ENCODE assay signal across 13 mouse cellular contexts in the genomic region with DNA sequence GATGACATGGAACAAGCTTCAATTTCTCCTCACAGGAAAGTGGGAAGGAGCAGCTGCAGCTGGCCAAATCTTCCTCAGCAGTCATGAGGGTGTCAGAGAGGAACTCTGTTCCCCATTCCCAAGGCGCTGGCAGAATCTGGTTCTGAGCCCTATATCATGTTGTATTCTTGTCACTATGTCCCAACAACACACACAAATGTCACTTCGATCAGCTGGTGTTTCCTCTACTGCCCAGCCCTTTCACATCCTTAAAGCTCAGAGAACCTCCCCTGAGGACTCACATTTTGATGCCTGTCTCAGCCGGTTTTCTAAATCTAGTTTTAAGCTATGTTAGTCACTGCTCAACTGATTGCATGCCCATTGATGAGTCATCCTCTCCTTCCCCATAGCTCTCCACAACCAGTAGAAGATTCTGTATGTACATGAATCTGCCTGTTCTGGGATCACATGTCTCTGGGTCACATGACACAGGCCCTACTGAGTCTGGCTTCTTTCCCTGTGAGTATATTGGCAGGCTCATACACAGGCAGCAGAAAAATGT. TPM values are rescaled to one million over a fixed set of nuclear protein-coding genes. Genes with fewer than 3 reads are reported as not detected.
A peak's percentile ranks its signal among the peaks of the same experiment; 100 is the strongest.
DNase-seq lines count a peak whose midpoint lies in the region; TF ChIP-seq lines count a peak whose summit lies in the region.
"Had no signal": no experiment of that assay in that cellular context is flagged by ENCODE, and none has a peak within 500 bp of the region (broad histone marks: within the 10 kb centered on the region; RNA-seq: fewer than 3 reads in every experiment).

No protein-coding gene starts in this region.

- H3K36me3 ChIP-seq in heart, adult 2 months (ENCODE audit: control insufficient read depth, insufficient read depth, low read length) = no peaks in the 10 kb centered on the region
- H3K36me3 ChIP-seq: limb, embryonic 15.5 days had no signal

- no peak for TF ChIP-seq EP300 in heart, adult 2 months (IDR thresholded peaks at IDR 0.05; ENCODE audit: insufficient read depth, low read depth, low read length)

- H3K4me1 ChIP-seq in heart, adult 2 months (ENCODE audit: control insufficient read depth, insufficient read depth, low read length) = no peaks in the 10 kb centered on the region
- H3K4me1 ChIP-seq: limb, embryonic 15.5 days had no signal

- no peak overlapping the region for H3K9ac ChIP-seq in heart, adult 2 months (ENCODE audit: low read depth, low read length)
- H3K9ac ChIP-seq: limb, embryonic 15.5 days had no signal

- DNase-seq in heart, adult 11 months = peak; percentile 88
- DNase-seq in heart, adult 2 months = no peak
- DNase-seq in urinary bladder, postnatal 14 days (ENCODE audit: low spot score) = peak; percentile 26
- DNase-seq in urinary bladder, postnatal 10 days (ENCODE audit: low spot score) = no peak
- DNase-seq in left cerebral cortex, postnatal 36 days (ENCODE audit: low spot score in 2 of 2) = peak; percentile 11 to 15
- DNase-seq in telencephalon, adult 2 months (ENCODE audit: low read depth, low spot score) = peak; percentile 39
- no peak for DNase-seq in layer of hippocampus, postnatal 25 days (ENCODE audit: extremely low spot score in 1 of 2, low spot score in 1 of 2)
- no peak for DNase-seq in T-cell, adult 2 months (ENCODE audit: low spot score)
- DNase-seq: adrenal gland, postnatal 10 days; gastrocnemius, postnatal 14 days; kidney, adult 9 months had no signal

- no peak for TF ChIP-seq POLR2A in heart, adult 2 months (IDR thresholded peaks at IDR 0.05; ENCODE audit: insufficient read depth, low read depth, low read length)

- no peak for TF ChIP-seq CTCF in heart, adult 2 months (IDR thresholded peaks at IDR 0.05)

- H3K79me2 ChIP-seq in heart, adult 2 months (replicated peaks; ENCODE audit: control insufficient read depth, insufficient read depth, low read length) = no peaks in the 10 kb centered on the region

- 36% methylated on average over 3 of the region's 3 CpGs for WGBS in heart, adult 2 months

- intact Hi-C loops in heart, adult 2 months (cut with DNase I) = no loop called here
- intact Hi-C loops in left cerebral cortex, postnatal 36 days (cut with DNase I) = no loop called here

- no peak overlapping the region for H3K27ac ChIP-seq in heart, adult 2 months
- H3K27ac ChIP-seq: limb, embryonic 15.5 days had no signal

- H3K4me3 ChIP-seq in heart, adult 2 months = no peak overlapping the region
- H3K4me3 ChIP-seq: limb, embryonic 15.5 days had no signal

- no peaks in the 10 kb centered on the region for H3K27me3 ChIP-seq in heart, adult 2 months (ENCODE audit: control insufficient read depth, insufficient read depth, low read length)
- H3K27me3 ChIP-seq: limb, embryonic 15.5 days had no signal

RNA-seq across cellular contexts. Expression of a gene that starts 28.2 kb away (rescaled TPM):
- total RNA-seq in heart, adult 2 months (2021) = under 1 TPM in 1 of 2 experiments, not detected in 1; 0.26 TPM
- 0.04 TPM in 1 of 2 replicates, not detected in the other for polyA plus RNA-seq in heart, adult 2 months (2012; rRNA removed)
- total RNA-seq in left cerebral cortex, postnatal 36 days (2021) = not detected
- total RNA-seq in layer of hippocampus, postnatal 25 days (2021) = not detected
- total RNA-seq: gastrocnemius, postnatal 14 days had no signal
- polyA plus RNA-seq: limb, embryonic 15.5 days had no signal

RNA-seq across cellular contexts. Expression of a gene that starts 32.4 kb away (rescaled TPM):
- total RNA-seq in heart, adult 2 months (2021) = 1 to 10 TPM in 1 of 2 experiments, under 1 TPM in 1; 0.45 to 1.5 TPM
- polyA plus RNA-seq in heart, adult 2 months (2012; rRNA removed) = 0.61 and 1.3 TPM in 2 replicates
- total RNA-seq in left cerebral cortex, postnatal 36 days (2021) = not detected
- total RNA-seq in layer of hippocampus, postnatal 25 days (2021) = under 1 TPM; 0.26 to 0.49 TPM

RNA-seq across cellular contexts. Expression of a gene that starts 49.9 kb away (rescaled TPM):
- 1 to 10 TPM; 1.1 to 1.6 TPM for total RNA-seq in heart, adult 2 months (2021)
- 0.59 and 2.0 TPM in 2 replicates for polyA plus RNA-seq in heart, adult 2 months (2012; rRNA removed)
- total RNA-seq in left cerebral cortex, postnatal 36 days (2021) = under 1 TPM in 1 of 2 experiments, not detected in 1; 0.57 TPM
- total RNA-seq in layer of hippocampus, postnatal 25 days (2021) = 1 to 10 TPM in 1 of 2 experiments, not detected in 1; 2.7 TPM
- total RNA-seq: gastrocnemius, postnatal 14 days had no signal

RNA-seq across cellular contexts. Expression of a gene that starts 58.3 kb away (rescaled TPM):
- total RNA-seq in heart, adult 2 months (2021) = not detected
- 0.06 TPM in 1 of 2 replicates, not detected in the other for polyA plus RNA-seq in heart, adult 2 months (2012; rRNA removed)
- total RNA-seq in left cerebral cortex, postnatal 36 days (2021) = not detected
- not detected for total RNA-seq in layer of hippocampus, postnatal 25 days (2021)
- total RNA-seq: gastrocnemius, postnatal 14 days had no signal
- polyA plus RNA-seq: small intestine, adult 2 months had no signal

Comparison
In these comparisons a context has a peak if more than half of its experiments do, and no peak if none do; other contexts are left out.
1. DNase-seq: peak in heart, adult 11 months (single experiment), urinary bladder, postnatal 14 days (single experiment), left cerebral cortex, postnatal 36 days (2 of 2) and telencephalon, adult 2 months (single experiment); none in heart, adult 2 months (0 of 2), urinary bladder, postnatal 10 days (single experiment), layer of hippocampus, postnatal 25 days (0 of 2) and T-cell, adult 2 months (single experiment).